Mouse (Mus musculus) cortical plate, adult 2 months (tissue): Measurements from ENCODE around the gene H1f0. TPM values are rescaled to one million over a fixed set of nuclear protein-coding genes. Genes with fewer than 3 reads are reported as not detected.
"Not testable (repeated sequence)": the region's sequence is repeated elsewhere in the genome, so short reads cannot be mapped to it uniquely, and the experiment has no call there.

ENCODE experiments used
- H3K27ac ChIP-seq: fragments of 200-500 bp; 2 replicates; pipeline ENCODE4 v1.5.1; 2012; ENCODE audit warnings: low read length, control low read depth, inconsistent platforms; ENCODE audit not compliant: insufficient read depth
- H3K4me1 ChIP-seq: fragments of 200-500 bp; 2 replicates; pipeline ENCODE4 v1.6.1; 2011; ENCODE audit warnings: low read length; ENCODE audit not compliant: control insufficient read depth, insufficient read depth
- H3K4me3 ChIP-seq: fragments of 200-500 bp; 2 replicates; pipeline ENCODE4 v1.5.1; 2011; ENCODE audit warnings: mild to moderate bottlenecking, low read length, control low read depth; ENCODE audit not compliant: insufficient read depth
- CTCF ChIP-seq: fragments of 200-500 bp; IDR thresholded peaks from 2 replicates; pipeline ENCODE4 v1.5.1; 2011; ENCODE audit warnings: mild to moderate bottlenecking, control low read depth, low read length; ENCODE audit not compliant: insufficient read depth; ENCODE audit errors: extremely low read depth
- POLR2A ChIP-seq: fragments of 200-500 bp; IDR thresholded peaks from 2 replicates; pipeline ENCODE4 v1.6.1; 2011; ENCODE audit warnings: mild to moderate bottlenecking, low read length, control low read depth; ENCODE audit not compliant: insufficient read depth; ENCODE audit errors: extremely low read depth
- polyA plus RNA-seq: library from polyadenylated mRNA; depleted of rRNA; stranded (reverse); fragments of >200 nt; gene quantifications from 2 replicates; pipeline ENCODE4 v1.2.3, GENCODE M21; 2012

Gene H1f0
- polyA plus RNA-seq, 1 experiment, result 109 TPM

DNA sequence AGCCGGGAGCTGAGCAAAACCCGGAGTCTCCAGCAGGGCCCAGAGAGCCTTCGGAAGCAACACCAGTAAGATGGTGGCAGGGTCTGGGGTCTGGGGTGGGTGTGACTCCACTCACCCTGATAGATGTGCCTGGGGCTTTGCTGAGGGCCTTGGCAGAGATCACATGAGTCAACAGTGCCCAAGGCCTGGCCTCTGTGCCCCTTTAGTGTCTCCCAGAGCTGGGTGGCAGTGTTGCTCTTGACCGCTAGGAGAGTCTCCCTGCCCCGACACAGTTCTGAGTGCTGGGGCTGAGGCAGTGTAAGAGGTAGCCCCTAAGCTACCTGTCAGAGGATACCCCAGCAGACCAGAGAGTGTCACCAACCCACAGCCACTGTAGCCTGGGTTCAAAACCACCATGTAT, 26.7 kb upstream of the H1f0 start:
- Histone ChIP-seq H3K4me3 (no peak overlapping the region), H3K4me1 (no peaks in the 10 kb centered on the region), H3K27ac (no peak overlapping the region)
- TF ChIP-seq POLR2A, result no peak

DNA sequence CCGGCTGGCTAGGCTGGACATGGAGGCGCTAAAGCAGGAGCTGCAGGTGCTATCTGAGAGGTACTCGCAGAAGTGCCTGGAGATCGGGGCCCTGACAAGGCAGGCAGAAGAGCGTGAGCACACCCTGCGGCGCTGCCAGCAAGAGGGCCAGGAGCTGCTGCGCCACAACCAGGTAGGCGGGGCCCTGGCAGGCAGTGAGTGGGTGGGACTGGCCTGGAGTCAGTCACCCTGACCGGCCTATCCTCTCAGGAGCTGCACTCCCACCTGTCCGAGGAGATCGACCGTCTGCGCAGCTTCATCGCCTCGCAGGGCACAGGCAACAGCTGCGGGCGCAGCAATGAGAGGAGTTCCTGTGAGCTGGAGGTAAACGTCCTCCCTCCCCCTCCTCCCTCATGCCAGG, 26.2 kb upstream of the H1f0 start:
- H3K4me1 ChIP-seq, result no peaks in the 10 kb centered on the region
- no peak overlapping the region for H3K27ac ChIP-seq
- no peak overlapping the region for H3K4me3 ChIP-seq
- no peak for TF ChIP-seq POLR2A
- TF ChIP-seq CTCF, result no peak

DNA sequence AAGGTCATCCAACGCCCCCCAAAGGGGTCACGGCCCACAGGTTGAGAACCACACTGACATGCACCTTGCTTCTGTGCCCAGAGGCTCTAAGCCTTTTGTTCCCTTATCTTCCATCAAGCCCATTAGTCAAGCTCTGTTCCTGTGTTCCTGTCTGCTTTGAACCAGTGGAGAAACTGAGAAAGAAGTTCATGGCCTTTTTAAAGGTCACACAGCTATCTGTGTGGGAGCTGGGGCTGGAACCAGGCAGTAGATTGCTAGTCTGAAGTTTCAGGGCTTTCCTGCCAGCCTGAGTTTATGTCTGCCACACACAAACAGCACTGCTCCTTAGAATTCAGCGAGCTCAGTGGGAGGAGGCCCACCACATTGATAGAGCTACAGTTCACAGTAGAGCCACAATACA, 25.2 kb upstream of the H1f0 start:
- TF ChIP-seq POLR2A (no peak), CTCF (no peak)
- H3K4me1 ChIP-seq, result no peaks in the 10 kb centered on the region
- H3K27ac ChIP-seq, result no peak overlapping the region
- H3K4me3 ChIP-seq, result no peak overlapping the region

DNA sequence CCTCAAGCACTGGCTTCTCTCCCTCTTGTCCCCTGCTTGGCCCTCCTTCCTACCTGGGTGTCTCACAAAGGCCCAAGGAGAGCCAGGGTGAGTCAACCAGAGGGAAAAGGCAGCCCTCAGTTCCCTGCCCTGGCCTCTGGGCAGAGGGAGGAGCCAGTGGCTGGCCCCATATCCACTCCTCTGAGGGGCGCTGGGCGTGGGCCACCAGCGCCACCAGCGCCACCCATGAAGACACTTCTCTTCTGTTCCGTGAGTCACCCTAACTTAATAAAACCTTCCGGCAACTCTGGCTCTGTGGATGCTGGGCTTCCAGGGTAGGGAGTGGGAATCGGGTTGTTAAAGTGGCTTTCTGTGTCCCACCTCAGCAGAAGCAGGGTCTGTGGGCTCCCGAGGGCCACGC, 22.7 kb upstream of the H1f0 start:
- H3K27ac ChIP-seq, result no peak overlapping the region
- H3K4me1 ChIP-seq, result no peaks in the 10 kb centered on the region
- TF ChIP-seq CTCF (no peak), POLR2A (no peak)
- no peak overlapping the region for H3K4me3 ChIP-seq

DNA sequence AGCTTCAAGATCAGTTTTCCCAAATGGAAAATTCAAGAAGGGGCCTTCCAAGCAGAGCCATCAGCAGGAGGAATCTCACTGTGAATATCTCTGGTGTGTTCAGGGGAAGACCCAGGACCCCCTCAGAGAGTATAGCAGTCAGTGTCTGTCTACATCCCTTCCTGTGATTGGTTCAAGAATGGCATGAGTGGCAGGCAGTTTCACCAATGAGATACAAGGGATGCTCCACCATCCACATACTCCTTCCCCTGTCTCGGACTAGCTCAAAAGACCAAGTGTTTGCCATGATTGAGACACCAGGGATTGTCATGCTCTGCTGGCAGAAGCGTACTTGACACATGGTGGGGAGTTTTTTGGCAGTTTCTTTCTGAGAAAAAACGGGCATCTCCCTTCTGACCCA, 21.6 kb upstream of the H1f0 start:
- TF ChIP-seq CTCF (no peak), POLR2A (no peak)
- Histone ChIP-seq H3K4me3 (no peak overlapping the region), H3K27ac (no peak overlapping the region), H3K4me1 (no peaks in the 10 kb centered on the region)

DNA sequence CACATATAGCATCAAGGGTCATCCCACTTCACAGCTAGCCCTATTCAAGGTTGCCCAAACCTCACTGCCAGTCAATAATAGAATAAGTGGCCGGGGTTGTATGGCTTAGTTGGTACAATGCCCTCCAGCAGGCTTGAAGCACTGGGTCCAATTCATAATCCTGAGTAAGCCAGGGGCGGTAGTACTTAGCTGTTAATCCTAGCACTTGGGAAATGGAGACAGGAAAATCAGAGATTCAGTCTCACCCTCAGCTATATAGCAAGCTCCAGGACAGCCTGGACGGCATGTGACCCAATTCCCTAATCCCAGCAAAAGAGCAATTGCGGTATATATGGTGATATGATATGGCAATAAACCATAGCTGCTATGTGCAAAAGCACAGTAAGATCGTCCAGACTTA, 21.2 kb upstream of the H1f0 start:
- Histone ChIP-seq H3K4me3 (no peak overlapping the region), H3K4me1 (no peaks in the 10 kb centered on the region), H3K27ac (no peak overlapping the region)
- TF ChIP-seq CTCF (no peak), POLR2A (no peak)

DNA sequence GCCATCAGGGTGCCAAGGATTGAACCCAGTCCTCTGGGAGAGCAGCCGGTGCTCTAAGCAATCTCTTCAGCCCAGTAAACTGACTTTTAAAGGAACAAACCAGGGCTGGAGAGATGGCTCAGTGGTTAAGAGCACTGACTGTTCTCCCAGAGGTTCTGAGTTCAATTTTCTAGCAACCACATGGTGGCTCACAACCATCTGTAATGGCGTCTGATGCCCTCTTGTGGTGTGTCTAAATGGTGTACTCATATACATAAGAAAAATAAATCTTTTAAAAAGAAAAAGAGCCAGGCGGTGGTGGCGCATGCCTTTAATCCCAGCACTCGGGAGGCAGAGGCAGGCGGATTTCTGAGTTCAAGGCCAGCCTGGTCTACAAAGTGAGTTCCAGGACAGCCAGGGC, 20.4 kb upstream of the H1f0 start:
- not testable (repeated sequence) for H3K4me1 ChIP-seq, H3K27ac ChIP-seq, H3K4me3 ChIP-seq

DNA sequence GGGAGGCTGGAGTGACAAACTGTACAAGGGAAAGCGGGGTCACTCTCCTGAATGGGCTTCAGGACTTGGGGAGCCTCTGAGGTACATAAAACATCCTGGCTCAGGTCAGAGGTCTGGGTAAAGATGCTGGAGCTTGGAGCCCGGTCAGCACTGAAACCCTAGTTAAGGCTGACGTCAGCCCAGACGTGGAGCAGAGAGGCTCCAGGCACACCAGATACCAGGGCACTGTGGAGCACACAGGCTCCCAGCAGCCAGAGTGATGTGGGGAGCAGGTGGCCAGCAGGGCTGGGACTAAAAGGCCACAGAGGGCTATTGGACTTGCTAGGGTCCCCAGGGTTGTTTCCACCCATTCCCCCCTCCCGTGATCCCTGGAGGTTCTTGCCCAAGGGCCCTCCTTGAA, 18.5 kb upstream of the H1f0 start:
- Histone ChIP-seq H3K4me3 (no peak overlapping the region), H3K4me1 (no peaks in the 10 kb centered on the region), H3K27ac (no peak overlapping the region)
- TF ChIP-seq CTCF, result no peak
- no peak for TF ChIP-seq POLR2A

DNA sequence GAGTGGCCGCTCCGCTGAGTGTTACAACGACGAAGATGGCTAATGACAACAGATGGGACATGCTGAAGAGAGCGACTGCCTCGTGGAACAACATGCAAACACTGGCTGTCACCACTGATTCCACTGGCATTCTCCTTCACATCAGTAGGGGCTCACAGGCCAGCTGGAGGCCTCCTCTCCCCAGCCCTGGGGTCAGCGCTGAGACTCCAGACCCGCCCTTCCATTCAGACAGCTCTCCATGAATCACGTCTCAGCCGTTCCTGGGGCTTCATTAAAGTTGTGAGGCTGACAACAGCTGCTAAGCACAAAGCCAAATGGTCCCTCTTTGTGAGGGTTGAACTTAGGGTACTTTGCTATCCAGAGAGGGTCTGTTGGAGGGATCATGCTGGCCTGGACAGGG, 16.7 kb upstream of the H1f0 start:
- H3K4me3 ChIP-seq, result no peak overlapping the region
- TF ChIP-seq CTCF, result no peak
- no peak for TF ChIP-seq POLR2A
- no peaks in the 10 kb centered on the region for H3K4me1 ChIP-seq
- no peak overlapping the region for H3K27ac ChIP-seq

DNA sequence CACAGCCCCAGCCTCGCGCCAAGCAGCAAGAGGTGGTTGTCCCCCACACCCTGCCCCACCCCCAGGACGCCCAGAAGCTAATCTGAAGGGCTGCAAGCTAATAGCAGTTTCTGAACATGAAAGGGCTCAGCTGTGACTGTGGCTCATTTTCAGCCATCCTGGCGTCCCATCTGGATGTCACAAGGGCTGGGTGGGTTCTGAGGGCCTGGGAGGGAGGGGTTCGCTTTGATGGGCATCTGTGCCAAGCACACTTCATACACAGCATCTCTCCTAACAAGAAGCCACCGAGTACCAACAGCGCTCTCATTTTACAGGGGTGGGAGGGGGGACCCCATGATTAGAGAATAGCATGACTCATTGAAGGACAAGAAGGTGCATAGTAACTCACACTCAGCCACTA, 14.9 kb upstream of the H1f0 start:
- Histone ChIP-seq H3K4me3 (no peak overlapping the region), H3K27ac (no peak overlapping the region), H3K4me1 (no peaks in the 10 kb centered on the region)
- no peak for TF ChIP-seq POLR2A
- no peak for TF ChIP-seq CTCF

DNA sequence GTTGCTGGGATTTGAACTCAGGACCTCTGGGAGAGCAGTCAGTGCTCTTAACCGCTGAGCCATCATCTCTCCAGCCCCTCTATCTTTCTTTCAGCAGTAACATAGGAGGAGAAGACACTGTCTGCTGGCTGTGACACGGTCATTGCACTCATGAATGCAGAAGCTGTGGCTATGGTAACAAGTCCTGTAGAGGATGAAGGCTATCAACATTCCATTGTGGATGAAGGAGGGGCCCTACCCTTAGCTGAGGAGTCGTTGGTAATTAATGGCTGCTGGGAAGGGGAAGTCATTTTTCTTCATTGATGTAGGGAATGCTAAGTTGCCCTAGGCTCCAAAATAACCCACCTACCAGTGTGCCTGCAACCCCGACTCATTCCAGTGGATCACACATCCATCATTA, 10.1 kb upstream of the H1f0 start:
- TF ChIP-seq CTCF (no peak), POLR2A (no peak)
- H3K4me3 ChIP-seq, result no peak overlapping the region
- H3K27ac ChIP-seq, result no peak overlapping the region
- peaks cover 1% of the 10 kb centered on the region; the same call in 1 of the 2 replicates for H3K4me1 ChIP-seq
